Mouse (Mus musculus): ENCODE data around the gene Olfr1240. TPM values are rescaled to one million over a fixed set of nuclear protein-coding genes. Genes with fewer than 3 reads are reported as not detected.

The Olfr1240 gene
- polyA plus RNA-seq (2014; fragmentation: Nextera tagmentation; extraction: Ambion mirVana): not detected in 2 replicates

DNA sequence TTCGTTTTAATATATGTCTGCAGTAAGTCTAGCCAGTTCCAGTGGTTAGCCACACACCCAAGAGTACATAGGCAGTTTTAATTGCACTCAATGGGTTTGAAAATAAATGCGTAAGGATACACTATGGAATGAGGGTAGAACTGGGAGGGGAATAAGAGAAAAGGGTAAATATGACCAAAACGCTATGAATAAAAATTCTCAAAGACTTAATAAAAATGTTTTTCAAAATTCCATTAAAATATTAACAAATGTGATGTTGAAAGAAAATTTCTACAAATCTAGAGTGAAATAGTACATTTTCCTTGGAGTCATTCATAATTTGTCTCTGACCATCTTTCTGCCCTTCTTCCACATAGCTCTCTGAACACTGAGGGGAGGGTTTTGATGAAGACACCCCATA lies at the start of gene Olfr1240:
Gene Olfr1240, minus strand, starts transcription at position 101 of the 400 bp plus-strand sequence.
- Histone ChIP-seq H3K4me3 (ENCODE audit: low read depth, low read length) (no peak within 1 kb of the TSS), H3K4me2 (no peak within 1 kb of the TSS), H3K27ac (ENCODE audit: low read depth, low read length) (no peak within 1 kb of the TSS), H3K9me3 (ENCODE audit: control insufficient read depth, low read length) (no peaks in the 10 kb centered on the region), H3K4me1 (replicated peaks; ENCODE audit: control insufficient read depth, insufficient read depth, low read length) (no peaks in the 10 kb centered on the region), H3K36me3 (ENCODE audit: control insufficient read depth, insufficient read depth, low read length) (no peaks in the 10 kb centered on the region), H3K27me3 (replicated peaks; ENCODE audit: control insufficient read depth, insufficient read depth, low read length) (no peaks in the 10 kb centered on the region), H3K9ac (ENCODE audit: low read depth, low read length) (no peak within 1 kb of the TSS)
- no peak for ATAC-seq (replicated peaks; ENCODE audit: low FRiP score)
- no peak for DNase-seq (ENCODE audit: low spot score)
- WGBS: 72% methylated on average over 3 of the region's 3 CpGs

DNA sequence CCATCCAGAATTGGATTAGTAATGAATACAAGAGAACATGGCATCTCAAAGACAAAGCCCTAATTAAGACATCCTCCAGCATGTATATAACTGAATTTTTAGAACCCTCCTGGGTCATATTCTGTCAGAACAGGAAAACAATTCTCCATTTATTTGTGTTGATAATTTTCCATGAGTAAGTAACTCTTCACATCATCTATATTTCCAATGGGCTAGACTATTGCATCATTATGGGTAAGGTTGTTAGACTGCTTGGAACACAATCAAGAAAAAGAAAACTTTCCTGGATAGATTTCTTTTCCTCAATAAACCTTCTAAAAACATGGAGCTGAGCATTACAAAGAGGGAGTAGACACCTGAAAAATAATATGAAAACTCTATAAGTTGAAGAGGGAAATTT lies 44.2 kb upstream of the Olfr1240 start, which contains the start of gene Olfr1241:
Gene Olfr1241, minus strand, starts transcription at position 101 of the 400 bp plus-strand sequence.
- ATAC-seq (replicated peaks; ENCODE audit: low FRiP score) (no peak), DNase-seq (ENCODE audit: low spot score) (no peak)
- Histone ChIP-seq H3K27me3 (replicated peaks; ENCODE audit: control insufficient read depth, insufficient read depth, low read length) (no peaks in the 10 kb centered on the region), H3K4me1 (replicated peaks; ENCODE audit: control insufficient read depth, insufficient read depth, low read length) (no peaks in the 10 kb centered on the region), H3K9ac (ENCODE audit: low read depth, low read length) (no peak within 1 kb of the TSS), H3K27ac (ENCODE audit: low read depth, low read length) (no peak within 1 kb of the TSS), H3K9me3 (ENCODE audit: control insufficient read depth, low read length) (no peaks in the 10 kb centered on the region), H3K4me3 (ENCODE audit: low read depth, low read length) (no peak within 1 kb of the TSS), H3K4me2 (no peak within 1 kb of the TSS), H3K36me3 (ENCODE audit: control insufficient read depth, insufficient read depth, low read length) (no peaks in the 10 kb centered on the region)

DNA sequence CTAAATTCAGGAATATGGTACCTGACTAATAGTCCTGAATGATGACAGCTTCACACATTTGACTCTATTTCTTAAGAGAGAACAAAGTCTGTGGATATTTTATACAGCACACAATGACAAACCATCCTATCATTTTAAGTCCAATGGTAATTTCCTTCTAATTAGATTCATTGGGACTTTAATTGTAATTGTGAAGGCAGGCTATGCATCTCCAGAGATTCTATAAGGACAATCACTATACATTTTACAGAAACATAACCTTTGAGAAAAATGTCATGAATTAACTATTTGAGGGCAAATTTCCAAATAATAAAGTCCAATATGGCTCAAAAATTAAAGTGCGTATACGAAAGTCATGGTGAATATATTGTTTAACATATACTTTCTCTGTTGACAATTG lies 22.5 kb downstream of the Olfr1240 start, which contains the start of gene Olfr1239:
Gene Olfr1239, minus strand, starts transcription at position 101 of the 400 bp plus-strand sequence.
- no peaks in the 10 kb centered on the region for H3K9me3 ChIP-seq (ENCODE audit: control insufficient read depth, low read length)
- H3K36me3 ChIP-seq (ENCODE audit: control insufficient read depth, insufficient read depth, low read length): no peaks in the 10 kb centered on the region
- 97% methylated on average over 2 of the region's 2 CpGs for WGBS
- H3K4me3 ChIP-seq (ENCODE audit: low read depth, low read length): no peak within 1 kb of the TSS
- DNase-seq (ENCODE audit: low spot score) (no peak), ATAC-seq (replicated peaks; ENCODE audit: low FRiP score) (no peak)
- no peak within 1 kb of the TSS for H3K27ac ChIP-seq (ENCODE audit: low read depth, low read length)
- H3K27me3 ChIP-seq (replicated peaks; ENCODE audit: control insufficient read depth, insufficient read depth, low read length): no peaks in the 10 kb centered on the region
- no peak within 1 kb of the TSS for H3K4me2 ChIP-seq
- no peak within 1 kb of the TSS for H3K9ac ChIP-seq (ENCODE audit: low read depth, low read length)
- H3K4me1 ChIP-seq (replicated peaks; ENCODE audit: control insufficient read depth, insufficient read depth, low read length): no peaks in the 10 kb centered on the region

DNA sequence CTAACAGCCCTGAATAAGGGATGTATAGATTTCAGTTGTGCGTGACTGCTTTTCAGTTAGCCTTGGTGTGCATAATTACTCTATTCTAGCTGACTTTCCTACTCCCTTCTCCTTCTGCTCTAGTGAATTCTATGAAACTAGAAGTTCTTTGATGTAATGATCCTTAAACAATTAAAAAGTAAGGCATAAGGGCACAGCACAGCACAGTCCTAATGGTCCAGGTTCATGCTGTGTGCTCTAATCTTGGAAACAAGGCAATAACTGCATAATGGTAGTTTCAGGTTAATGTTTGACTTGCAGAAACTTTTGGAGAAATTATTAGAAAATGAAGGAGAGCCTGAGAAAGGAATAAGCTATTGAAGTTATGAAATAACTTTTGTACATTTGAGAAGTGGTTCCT lies 28.2 kb downstream of the Olfr1240 start:
- Histone ChIP-seq H3K27ac (ENCODE audit: low read depth, low read length) (no peak overlapping the region), H3K4me1 (replicated peaks; ENCODE audit: control insufficient read depth, insufficient read depth, low read length) (no peaks in the 10 kb centered on the region), H3K36me3 (ENCODE audit: control insufficient read depth, insufficient read depth, low read length) (no peaks in the 10 kb centered on the region), H3K27me3 (replicated peaks; ENCODE audit: control insufficient read depth, insufficient read depth, low read length) (no peaks in the 10 kb centered on the region), H3K4me3 (ENCODE audit: low read depth, low read length) (no peak overlapping the region), H3K4me2 (no peak overlapping the region), H3K9me3 (ENCODE audit: control insufficient read depth, low read length) (no peaks in the 10 kb centered on the region), H3K9ac (ENCODE audit: low read depth, low read length) (no peak overlapping the region)
- ATAC-seq (replicated peaks; ENCODE audit: low FRiP score) (no peak), DNase-seq (ENCODE audit: low spot score) (no peak)
- 83% methylated on average over 1 of the region's 1 CpGs for WGBS

DNA sequence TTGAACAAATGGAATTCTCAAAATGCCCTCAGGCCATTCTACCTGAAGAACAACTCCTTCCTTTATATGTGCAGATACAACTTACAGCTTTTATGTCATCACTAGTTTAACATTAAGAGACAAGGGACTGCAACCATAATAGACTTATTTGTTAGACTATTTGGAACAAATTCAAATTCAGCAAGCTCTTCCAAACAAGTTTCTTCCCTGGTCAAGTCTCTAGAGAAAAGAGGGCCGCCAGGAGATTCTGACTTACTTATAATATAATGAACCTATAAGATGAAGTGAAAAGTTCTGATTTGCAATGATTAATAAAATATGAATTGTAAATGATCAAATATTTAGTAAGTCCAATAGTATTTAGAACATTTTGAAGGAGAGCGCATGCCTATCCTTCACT lies 33.2 kb downstream of the Olfr1240 start, which contains the start of gene Olfr1238:
Gene Olfr1238, minus strand, starts transcription at position 101 of the 400 bp plus-strand sequence.
- Histone ChIP-seq H3K4me3 (ENCODE audit: low read depth, low read length) (no peak within 1 kb of the TSS), H3K27me3 (replicated peaks; ENCODE audit: control insufficient read depth, insufficient read depth, low read length) (no peaks in the 10 kb centered on the region), H3K27ac (ENCODE audit: low read depth, low read length) (no peak within 1 kb of the TSS), H3K9me3 (ENCODE audit: control insufficient read depth, low read length) (no peaks in the 10 kb centered on the region), H3K36me3 (ENCODE audit: control insufficient read depth, insufficient read depth, low read length) (no peaks in the 10 kb centered on the region), H3K9ac (ENCODE audit: low read depth, low read length) (no peak within 1 kb of the TSS), H3K4me1 (replicated peaks; ENCODE audit: control insufficient read depth, insufficient read depth, low read length) (no peaks in the 10 kb centered on the region), H3K4me2 (no peak within 1 kb of the TSS)
- WGBS: 90% methylated on average over 2 of the region's 2 CpGs
- DNase-seq (ENCODE audit: low spot score): no peak
- no peak for ATAC-seq (replicated peaks; ENCODE audit: low FRiP score)

DNA sequence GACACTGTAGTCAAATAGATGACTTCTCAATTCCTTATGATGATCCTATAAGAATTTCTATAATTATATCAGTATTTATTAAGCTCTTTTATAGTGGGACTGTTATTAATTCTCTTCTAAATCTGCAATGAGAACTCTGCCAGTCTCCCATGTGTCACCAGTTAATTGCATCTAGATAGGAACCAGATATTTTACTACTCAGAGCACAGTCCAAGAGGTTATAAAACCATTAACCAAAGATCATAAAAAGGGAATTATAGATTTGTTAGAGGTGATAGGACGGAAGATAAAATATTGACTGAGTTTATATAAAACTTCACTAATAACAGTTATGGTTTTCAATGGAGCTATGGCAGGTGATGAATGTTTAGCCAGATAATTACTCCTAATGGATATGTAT lies 41.9 kb downstream of the Olfr1240 start:
- H3K9ac ChIP-seq (ENCODE audit: low read depth, low read length): no peak overlapping the region
- H3K4me2 ChIP-seq: no peak overlapping the region
- H3K4me3 ChIP-seq (ENCODE audit: low read depth, low read length): no peak overlapping the region
- H3K36me3 ChIP-seq (ENCODE audit: control insufficient read depth, insufficient read depth, low read length): no peaks in the 10 kb centered on the region
- DNase-seq (ENCODE audit: low spot score): no peak
- no peak for ATAC-seq (replicated peaks; ENCODE audit: low FRiP score)
- no peaks in the 10 kb centered on the region for H3K9me3 ChIP-seq (ENCODE audit: control insufficient read depth, low read length)
- no peaks in the 10 kb centered on the region for H3K27me3 ChIP-seq (replicated peaks; ENCODE audit: control insufficient read depth, insufficient read depth, low read length)
- no peak overlapping the region for H3K27ac ChIP-seq (ENCODE audit: low read depth, low read length)
- H3K4me1 ChIP-seq (replicated peaks; ENCODE audit: control insufficient read depth, insufficient read depth, low read length): no peaks in the 10 kb centered on the region
- WGBS: 83% methylated on average over 1 of the region's 1 CpGs

Other genes with a start within 250 kb of the Olfr1240 start
- not detected in 2 replicates for gene Olfr1226, start 243.0 kb downstream of the Olfr1240 start, polyA plus RNA-seq (2014; fragmentation: Nextera tagmentation; extraction: Ambion mirVana)
- gene Olfr1228, start 188.9 kb downstream of the Olfr1240 start, polyA plus RNA-seq (2014; fragmentation: Nextera tagmentation; extraction: Ambion mirVana): not detected in 2 replicates
- not detected in 2 replicates for gene Olfr1229, start 155.0 kb downstream of the Olfr1240 start, polyA plus RNA-seq (2014; fragmentation: Nextera tagmentation; extraction: Ambion mirVana)
- not detected in 2 replicates for gene Olfr1230, start 145.7 kb downstream of the Olfr1240 start, polyA plus RNA-seq (2014; fragmentation: Nextera tagmentation; extraction: Ambion mirVana)
- gene Olfr1231, start 135.9 kb downstream of the Olfr1240 start, polyA plus RNA-seq (2014; fragmentation: Nextera tagmentation; extraction: Ambion mirVana): not detected in 2 replicates
- gene Olfr1232, start 113.3 kb downstream of the Olfr1240 start, polyA plus RNA-seq (2014; fragmentation: Nextera tagmentation; extraction: Ambion mirVana): not detected in 2 replicates
- not detected in 2 replicates for gene Olfr1233, start 100.6 kb downstream of the Olfr1240 start, polyA plus RNA-seq (2014; fragmentation: Nextera tagmentation; extraction: Ambion mirVana)
- gene Olfr1234, start 78.1 kb downstream of the Olfr1240 start, polyA plus RNA-seq (2014; fragmentation: Nextera tagmentation; extraction: Ambion mirVana): not detected in 2 replicates
- gene Olfr1238, start 33.3 kb downstream of the Olfr1240 start, polyA plus RNA-seq (2014; fragmentation: Nextera tagmentation; extraction: Ambion mirVana): not detected in 2 replicates
- gene Olfr1239, start 22.6 kb downstream of the Olfr1240 start, polyA plus RNA-seq (2014; fragmentation: Nextera tagmentation; extraction: Ambion mirVana): not detected in 2 replicates
- gene Olfr1241, start 44.1 kb upstream of the Olfr1240 start, polyA plus RNA-seq (2014; fragmentation: Nextera tagmentation; extraction: Ambion mirVana): not detected in 2 replicates
- not detected in 2 replicates for gene Olfr1242, start 55.3 kb upstream of the Olfr1240 start, polyA plus RNA-seq (2014; fragmentation: Nextera tagmentation; extraction: Ambion mirVana)
- gene Olfr1243, start 88.5 kb upstream of the Olfr1240 start, polyA plus RNA-seq (2014; fragmentation: Nextera tagmentation; extraction: Ambion mirVana): not detected in 2 replicates
- not detected in 2 replicates for gene Olfr1245, start 135.4 kb upstream of the Olfr1240 start, polyA plus RNA-seq (2014; fragmentation: Nextera tagmentation; extraction: Ambion mirVana)
- not detected in 2 replicates for gene Olfr1246, start 150.2 kb upstream of the Olfr1240 start, polyA plus RNA-seq (2014; fragmentation: Nextera tagmentation; extraction: Ambion mirVana)
- gene Olfr1247, start 171.1 kb upstream of the Olfr1240 start, polyA plus RNA-seq (2014; fragmentation: Nextera tagmentation; extraction: Ambion mirVana): not detected in 2 replicates
- gene Olfr1248, start 175.2 kb upstream of the Olfr1240 start, polyA plus RNA-seq (2014; fragmentation: Nextera tagmentation; extraction: Ambion mirVana): not detected in 2 replicates
- gene Olfr1249, start 192.0 kb upstream of the Olfr1240 start, polyA plus RNA-seq (2014; fragmentation: Nextera tagmentation; extraction: Ambion mirVana): not detected in 2 replicates
- not detected in 2 replicates for gene Olfr1250, start 218.5 kb upstream of the Olfr1240 start, polyA plus RNA-seq (2014; fragmentation: Nextera tagmentation; extraction: Ambion mirVana)
- gene Olfr1251, start 228.9 kb upstream of the Olfr1240 start, polyA plus RNA-seq (2014; fragmentation: Nextera tagmentation; extraction: Ambion mirVana): not detected in 2 replicates

Data from liver, embryonic 11.5 days (tissue).